Mouse (Mus musculus) mature B cell (primary cell): ENCODE measurements around the gene Prkn.

Experiments
- in situ Hi-C: fragments of 300-500 bp; cut with MboI; formaldehyde crosslinking; loops from 2 replicates; pipeline ENCODE4 v1.14.3; 2019

Gene Prkn

DNA sequence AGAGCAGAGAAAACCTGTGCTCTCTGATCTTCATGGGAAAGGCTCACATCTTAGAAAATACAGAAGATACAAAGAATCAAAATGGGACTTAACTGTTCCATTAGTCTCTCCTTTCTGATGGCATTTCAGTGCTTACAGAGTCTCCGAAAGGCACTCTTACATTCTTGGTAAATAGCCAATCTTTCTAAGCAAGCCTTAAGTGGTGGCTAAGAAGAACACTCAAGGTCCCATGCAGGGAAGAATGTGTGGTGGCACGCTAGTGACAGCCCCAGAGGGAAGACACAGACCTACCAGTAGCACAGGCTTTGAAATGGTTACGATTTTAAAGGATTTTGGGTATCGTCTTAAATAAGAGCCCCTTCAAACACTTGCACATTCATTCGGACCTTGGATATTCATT is 816.2 kb downstream of the Prkn start:
- in situ Hi-C loops, result no loop called here

DNA sequence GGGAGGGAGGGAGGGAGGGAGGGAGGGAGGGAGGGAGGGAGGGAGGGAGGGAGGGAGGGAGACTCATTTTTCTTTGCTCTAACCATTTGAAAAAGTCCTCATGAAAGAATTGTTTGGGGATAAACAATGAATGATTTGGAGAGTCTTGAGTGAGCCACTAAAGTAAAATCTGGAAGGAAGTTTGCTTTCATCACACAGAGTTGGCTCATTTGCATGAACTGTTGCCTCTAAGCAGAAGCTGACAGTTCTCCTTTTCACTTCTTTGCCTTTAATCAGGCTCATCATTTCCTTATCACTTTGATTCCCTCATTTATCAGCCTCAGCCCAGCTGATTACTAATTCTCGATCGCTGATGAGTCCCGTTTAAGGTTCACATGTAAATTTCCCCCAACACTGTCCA is 816.7 kb downstream of the Prkn start:
- in situ Hi-C loops, result no loop called here

GRCm38 (mm10) chr17:11661898-11662297 is 821.7 kb downstream of the Prkn start:
- in situ Hi-C loops, result no loop called here

- in situ Hi-C loops, result no loop called here
These were observed 823.3 kb downstream of the Prkn start for GRCm38 (mm10) chr17:11663437-11663836.

GRCm38 (mm10) chr17:11664610-11665345 is 824.6 kb downstream of the Prkn start:
- in situ Hi-C loops, result no loop called here

DNA sequence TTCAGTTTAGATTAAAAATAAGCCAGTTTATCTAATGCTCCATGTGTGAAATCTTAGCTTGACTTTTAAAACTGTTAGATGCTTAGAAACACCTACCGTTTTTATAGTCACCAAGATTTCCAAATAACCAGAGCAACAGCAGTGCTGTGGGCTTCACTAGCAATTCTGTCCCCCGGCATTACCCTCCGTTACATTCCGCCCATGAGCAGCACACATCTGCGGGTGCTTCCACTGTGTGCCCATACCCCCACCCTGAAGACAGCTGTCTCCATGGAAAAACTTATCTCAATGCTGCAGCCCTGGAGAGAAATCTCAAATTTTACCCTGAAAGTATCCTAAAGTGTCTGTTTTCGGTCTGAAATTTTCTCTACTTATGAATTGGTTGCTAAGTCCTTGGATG is 839.5 kb downstream of the Prkn start:
- in situ Hi-C loops, result no loop called here

DNA sequence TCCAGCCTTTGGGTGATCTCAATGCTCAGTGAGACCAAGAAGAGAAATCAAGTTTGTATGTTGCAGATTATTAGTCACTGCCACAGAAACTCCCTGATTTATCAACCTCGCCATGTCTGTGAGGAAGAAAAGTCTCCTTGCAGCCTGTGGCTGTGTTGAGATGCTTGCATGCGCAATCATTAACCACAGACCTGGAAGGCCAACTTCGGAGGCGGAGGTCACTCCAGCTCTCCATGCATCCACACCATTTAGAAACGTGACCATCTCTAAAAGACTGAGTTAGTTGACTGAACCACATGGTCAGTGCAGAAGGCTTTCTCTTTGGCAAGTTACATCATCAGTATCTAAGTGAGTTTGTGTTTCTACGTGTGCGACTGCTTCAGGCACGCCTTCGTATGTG is 840.3 kb downstream of the Prkn start:
- in situ Hi-C loops, result no loop called here

GRCm38 (mm10) chr17:11681825-11682372 is 841.7 kb downstream of the Prkn start:
- in situ Hi-C loops, result no loop called here

DNA sequence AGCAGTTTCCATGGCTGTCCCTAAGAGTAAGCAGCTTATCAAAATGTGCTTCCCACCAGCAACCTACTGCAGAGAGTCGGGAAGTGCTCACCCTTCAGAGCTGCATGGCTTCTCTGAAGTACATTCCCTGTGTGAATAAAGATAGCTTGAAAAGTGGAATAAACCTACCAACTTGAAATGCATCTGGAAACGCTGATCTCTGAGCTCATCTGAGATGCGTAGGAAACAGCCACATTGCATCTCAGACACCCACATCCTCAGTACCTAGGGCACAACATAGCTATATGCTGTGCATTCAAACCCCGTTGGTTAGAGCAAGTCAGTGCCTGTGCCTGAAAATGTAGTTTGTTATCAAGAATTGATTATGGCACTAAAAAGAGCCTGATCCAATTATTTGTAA is 864.8 kb downstream of the Prkn start:
- in situ Hi-C loops, result no loop called here

DNA sequence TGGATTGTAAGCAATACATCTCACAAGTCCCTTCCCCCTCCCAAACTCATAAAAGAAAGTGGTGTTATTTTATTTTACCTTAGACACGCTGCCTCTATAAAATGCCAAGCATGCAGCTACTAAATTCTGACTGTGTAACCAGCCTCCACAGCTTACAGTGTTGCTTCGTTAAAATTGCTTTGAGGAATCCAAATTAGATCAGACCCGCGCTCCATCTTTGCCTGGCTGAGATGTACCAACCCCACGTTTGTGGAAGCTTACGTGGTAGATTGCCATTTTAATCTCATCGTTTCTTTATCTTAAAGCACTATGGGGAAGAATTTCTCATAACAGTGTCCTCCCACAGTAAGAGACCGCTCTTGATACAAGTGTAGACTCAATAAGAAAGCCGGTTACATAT is 865.6 kb downstream of the Prkn start:
- in situ Hi-C loops, result no loop called here

- in situ Hi-C loops, result no loop called here
These were observed 871.9 kb downstream of the Prkn start for GRCm38 (mm10) chr17:11712066-11712465.

- in situ Hi-C loops, result no loop called here
These were observed 879.6 kb downstream of the Prkn start for GRCm38 (mm10) chr17:11719801-11720200.

- in situ Hi-C loops, result no loop called here
These were observed 881.7 kb downstream of the Prkn start for GRCm38 (mm10) chr17:11721906-11722305.

GRCm38 (mm10) chr17:11722478-11722877 is 882.3 kb downstream of the Prkn start:
- in situ Hi-C loops, result no loop called here

DNA sequence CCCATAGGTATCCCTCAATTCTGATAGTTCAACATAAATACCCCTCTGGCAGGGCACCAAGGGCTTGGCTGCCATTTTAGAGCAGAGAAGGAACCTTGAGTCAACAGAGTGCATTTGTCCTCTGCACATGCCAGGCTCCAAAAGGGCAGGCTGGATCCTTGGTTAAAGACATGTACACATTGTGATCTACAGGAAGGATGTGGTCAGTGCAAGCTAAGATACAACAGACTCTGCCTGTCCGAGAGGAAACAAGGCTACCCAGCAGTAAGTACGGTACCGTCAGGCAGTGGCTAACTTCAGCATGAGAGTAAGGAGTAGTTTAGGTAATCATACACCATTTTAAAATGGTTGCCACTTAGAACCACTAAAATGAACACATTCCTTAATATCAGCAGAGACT is 884.0 kb downstream of the Prkn start:
- in situ Hi-C loops, result no loop called here

DNA sequence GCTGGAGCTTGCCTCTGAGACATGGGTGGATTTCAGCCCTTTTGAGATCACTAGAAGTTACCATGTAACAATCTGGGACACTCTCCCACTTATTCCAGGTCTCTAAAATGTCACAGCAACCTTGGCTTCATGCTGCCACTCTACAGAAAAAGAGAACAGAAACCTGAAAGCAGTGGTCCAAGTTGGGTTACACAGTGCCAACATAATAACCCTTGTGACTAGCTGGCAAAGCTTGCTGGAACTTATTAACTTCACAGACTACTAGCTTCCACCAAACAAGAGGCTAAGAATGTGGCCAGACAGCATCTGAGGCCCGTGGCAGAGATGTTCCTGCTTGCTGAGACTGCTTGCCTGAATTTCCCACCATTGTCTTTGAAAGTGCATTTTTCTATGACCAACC is 886.9 kb downstream of the Prkn start:
- in situ Hi-C loops, result no loop called here

- in situ Hi-C loops, result no loop called here
These were observed 888.1 kb downstream of the Prkn start for GRCm38 (mm10) chr17:11728294-11728693.

DNA sequence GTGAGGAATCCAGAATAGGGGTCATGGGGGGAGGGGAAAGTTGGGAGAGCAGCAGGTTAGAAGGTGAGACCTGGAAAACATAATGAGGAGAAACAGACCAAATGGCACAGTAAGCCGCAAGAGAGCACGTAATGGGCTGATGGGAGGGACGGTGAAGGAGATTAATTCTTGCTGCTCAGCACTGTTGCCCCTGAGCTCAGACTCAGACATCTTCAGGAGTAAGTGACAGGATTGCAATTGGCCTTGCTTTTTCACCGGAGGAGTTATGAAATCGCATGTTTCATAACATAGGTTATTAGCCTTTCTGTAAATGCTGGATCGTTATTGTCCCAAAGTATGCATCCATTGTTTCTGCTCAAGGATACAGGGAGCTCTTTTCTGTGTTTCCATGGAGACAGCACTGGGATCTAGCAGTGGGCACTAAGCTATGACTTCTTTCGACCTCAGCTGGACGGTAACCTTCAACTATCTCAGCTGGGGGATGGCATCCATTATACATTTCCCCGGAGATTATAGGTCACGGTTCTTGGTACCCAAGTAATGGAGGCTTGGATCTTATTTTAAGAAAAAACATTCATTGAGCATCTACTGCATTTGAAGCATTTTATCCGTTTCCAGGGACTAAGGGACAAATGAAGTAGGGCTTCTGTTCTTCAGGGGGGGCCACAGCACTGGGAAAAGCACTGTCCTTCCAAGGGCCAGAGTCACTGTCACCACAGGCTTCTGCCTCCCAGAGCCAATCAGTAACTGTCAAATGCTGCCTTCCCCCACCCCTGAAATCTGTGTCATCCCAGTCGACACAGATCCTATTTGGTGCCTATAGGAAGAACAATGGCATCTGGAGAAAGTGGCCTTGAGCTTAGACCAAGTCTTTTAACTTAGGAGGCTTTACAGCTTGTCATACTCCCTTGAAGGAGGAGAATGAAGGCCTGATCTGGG is 890.7 kb downstream of the Prkn start:
- in situ Hi-C loops, result no loop called here

DNA sequence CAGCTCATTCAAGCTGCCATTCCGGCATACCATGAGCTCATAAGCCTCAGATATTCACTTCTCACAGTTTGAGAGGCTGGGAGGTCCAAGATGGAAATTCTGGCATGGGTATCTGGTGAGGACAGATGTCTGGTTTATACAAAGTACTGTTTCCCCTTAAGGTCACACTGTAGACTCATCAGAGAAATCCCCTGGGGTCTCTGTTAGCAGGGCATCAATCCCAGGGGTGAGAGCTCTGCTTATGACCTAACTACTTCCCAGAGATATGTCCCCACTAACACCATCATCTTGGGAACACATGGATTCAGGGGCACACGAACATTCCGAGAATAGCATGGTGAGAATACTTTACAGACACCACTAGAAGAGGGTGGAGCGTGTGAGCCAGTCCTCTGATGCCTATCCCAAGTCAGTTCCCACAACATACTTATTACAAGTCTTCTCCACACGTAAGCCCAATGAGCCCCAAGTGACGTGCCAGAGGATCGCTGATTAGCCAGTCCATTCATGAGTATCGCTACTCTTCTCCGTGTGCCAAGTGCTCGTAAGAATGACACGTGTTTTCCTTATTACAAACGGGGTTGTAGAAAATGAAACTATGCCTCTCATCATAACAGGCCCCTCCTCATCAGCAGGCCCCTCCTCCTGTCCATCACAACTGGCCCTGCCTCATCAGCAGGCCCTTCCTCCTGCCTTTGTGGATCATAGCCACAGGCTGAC is 895.1 kb downstream of the Prkn start:
- in situ Hi-C loops, result no loop called here

DNA sequence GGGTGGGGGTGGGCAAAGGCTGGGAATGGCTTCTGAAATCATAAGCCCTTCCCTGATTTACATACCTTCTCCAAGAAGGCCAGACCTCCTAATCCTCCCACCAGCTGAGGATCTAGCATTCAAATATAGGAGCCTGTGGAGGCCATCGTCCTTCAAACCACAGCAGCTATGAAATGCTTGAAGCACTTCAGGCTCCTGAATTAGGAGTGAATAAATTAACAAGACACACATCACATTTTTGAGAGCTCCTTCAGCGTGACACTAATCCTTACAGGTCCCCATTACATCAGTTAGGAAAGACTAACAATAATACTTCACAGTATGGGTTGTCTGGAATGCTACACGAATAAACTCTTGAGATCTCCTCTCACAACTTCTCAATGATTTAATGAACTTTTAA is 896.3 kb downstream of the Prkn start:
- in situ Hi-C loops, result no loop called here

DNA sequence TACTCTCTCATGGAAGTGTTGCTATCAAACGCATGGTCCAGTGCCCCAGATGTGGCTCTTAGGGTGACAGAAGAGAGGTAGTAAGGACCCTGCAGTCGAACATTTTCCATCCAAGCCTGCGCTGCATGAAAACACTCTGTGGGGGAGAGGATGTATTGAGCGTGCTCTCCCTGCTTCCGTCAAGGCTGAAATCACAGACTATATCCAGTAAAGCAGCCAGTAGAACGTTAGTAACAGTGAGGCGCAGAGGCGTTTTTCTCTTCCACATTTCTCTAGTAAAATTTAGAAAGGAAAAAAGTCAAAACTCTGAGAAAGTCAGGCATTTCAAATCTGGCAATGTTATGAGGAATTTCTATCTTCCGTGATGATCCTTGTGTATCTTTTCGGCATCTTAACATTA is 897.7 kb downstream of the Prkn start:
- in situ Hi-C loops, result no loop called here

DNA sequence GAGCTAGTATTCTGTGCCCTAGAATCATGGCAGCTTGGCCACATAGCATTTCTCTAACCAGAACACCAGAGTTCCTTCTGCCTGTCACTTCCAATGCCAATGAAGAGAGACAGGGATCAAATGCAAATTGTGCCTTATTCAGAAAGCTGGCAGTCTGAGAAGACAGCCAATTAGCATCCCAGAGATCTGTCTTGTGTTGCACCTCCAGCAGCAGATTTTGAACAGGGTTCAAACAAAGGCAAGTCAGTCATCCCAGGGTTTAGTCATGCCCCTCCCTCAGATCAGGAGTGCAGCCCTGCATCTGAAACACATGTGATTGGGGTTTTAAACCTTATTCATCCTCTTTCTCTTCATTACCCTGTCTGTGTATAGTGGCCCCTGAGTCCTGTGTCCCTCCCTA is 900.5 kb downstream of the Prkn start:
- in situ Hi-C loops, result no loop called here
